Mouse (Mus musculus): ENCODE data around the gene Fntb.

Gene Fntb

DNA sequence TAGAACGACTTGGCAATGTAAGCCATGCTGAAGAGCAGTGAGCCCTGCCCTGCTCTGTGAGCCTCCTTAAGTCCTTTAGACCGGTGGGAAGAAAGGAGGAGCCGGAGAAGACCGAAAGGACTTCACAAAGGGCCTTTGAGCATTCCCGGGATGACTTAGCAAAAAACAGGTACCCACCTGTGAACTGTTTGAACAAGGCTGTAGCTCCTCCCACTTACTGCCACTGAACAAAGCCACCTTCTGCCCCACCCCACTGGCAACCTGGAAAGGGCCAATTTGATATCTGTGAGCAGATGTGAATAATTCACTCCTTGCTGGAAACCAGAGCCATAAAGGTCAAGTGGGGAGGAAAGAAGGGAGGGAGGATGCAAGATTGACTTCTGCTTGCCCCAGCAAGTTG lies 30.0 kb downstream of the Fntb start, which contains the start of gene Gpx2:
Gene Gpx2, minus strand, starts transcription at position 205 of the 400 bp plus-strand sequence.
- DNase-seq (ENCODE audit: low read depth, low spot score) = no peak

DNA sequence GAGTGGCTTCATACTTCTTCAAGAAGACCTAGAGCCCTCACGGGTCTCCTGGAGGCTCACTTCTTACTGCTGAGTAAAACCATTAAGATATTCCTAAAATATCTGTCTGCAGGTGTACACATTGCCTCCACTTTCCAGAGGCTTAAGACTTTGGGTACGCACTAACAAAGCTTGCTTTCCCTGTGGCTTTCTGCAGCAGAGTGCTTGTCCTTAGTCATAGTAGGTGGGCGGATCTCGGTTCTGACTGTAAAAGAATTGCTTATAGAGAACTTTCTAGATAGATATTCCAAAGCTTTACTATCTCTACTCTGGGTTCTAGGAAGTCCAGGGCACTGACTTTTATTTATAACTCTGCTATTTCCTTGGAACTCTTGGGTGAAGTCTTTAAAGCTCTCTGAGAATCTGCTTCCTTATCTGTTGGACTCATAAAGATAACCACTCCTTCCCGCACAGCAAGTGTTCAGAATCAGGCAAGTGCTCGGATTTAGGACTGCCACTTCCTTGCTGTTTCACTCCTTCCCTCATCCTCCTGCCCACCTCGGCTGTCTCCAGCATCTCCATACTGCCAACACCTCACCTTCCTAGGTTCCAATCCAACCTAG lies 31.6 kb downstream of the Fntb start:
- DNase-seq (ENCODE audit: low read depth, low spot score) = no peak

DNA sequence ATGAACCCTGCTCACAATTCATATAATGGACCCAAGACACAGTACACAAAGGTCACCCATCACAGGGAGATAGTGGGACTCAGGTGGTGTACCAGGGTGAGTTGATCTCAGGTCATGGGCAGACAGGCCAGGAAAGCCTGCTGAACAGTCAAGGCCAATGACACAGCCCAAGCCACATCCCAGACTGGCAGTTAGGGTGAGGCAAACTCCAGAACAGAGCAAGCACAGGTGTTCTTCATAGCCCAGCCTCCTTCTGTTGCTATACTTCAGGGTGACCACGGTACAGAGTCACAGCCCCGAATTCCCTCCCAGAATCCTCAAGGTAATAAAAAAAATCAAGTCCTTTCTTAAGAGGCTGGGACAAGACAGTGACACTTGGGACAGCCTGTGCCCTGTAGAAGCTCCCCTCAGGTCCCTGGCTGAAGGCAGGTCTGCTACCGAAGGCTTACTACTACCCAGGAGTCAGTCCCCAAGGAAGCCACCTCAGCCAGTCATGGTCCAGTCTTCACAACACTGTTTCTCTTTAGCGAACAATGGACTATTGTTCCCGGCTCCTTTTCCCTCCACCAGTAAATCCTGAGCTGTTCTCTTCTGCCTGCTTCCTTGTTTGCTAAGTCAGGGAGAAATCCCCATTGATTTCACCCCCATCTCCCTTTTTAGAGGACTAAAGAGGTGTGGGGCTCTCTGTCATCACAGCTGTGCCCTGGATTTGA lies 32.8 kb downstream of the Fntb start:
- no peak for DNase-seq (ENCODE audit: low read depth, low spot score)

DNA sequence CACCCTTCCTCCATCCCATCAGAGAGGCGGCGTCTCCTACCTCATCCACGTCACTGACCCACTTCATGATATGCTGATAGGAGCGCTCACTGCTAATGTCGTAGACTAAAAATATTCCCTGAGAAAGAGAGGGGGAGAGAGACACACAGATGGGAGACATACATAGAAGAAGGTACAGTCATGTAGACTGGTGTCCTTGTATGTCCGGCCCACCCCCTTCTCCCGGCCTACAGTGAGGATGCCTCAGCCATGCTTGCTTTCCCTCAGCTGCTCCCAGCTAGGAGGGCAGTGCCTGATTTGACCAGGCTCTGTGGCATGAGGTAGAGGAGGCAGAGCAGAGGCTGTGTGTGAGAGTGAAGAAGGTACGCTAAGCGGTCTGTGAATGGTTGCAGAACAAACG lies 37.6 kb downstream of the Fntb start:
- no peak for DNase-seq (ENCODE audit: low read depth, low spot score)

DNA sequence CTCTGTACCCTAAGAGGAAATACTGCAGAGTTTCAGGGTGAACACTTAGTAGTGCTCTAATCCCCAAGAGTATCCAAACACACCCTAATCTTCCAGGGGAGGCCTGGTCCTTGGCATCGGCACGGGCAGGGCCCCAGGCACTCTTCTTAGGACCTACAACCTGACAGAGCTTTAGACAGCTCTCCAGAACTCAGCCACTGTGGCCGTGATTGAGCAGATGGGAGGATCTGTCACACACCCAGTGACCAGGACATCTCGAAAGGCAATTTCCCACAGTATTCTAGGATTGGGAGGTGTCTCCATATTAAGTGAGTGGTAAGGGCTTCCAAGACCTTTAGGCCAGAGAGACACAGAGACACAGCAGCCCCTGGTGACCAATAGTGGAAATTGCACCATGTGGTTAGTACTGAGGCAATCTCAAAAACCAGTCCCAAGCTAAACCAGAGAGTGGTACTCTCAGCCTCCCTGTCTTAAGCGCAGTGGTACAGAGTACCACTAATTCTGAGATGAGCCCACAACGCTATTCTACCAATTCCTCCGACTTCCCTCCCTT lies 38.4 kb downstream of the Fntb start:
- DNase-seq (ENCODE audit: low read depth, low spot score) = peak; percentile 70

DNA sequence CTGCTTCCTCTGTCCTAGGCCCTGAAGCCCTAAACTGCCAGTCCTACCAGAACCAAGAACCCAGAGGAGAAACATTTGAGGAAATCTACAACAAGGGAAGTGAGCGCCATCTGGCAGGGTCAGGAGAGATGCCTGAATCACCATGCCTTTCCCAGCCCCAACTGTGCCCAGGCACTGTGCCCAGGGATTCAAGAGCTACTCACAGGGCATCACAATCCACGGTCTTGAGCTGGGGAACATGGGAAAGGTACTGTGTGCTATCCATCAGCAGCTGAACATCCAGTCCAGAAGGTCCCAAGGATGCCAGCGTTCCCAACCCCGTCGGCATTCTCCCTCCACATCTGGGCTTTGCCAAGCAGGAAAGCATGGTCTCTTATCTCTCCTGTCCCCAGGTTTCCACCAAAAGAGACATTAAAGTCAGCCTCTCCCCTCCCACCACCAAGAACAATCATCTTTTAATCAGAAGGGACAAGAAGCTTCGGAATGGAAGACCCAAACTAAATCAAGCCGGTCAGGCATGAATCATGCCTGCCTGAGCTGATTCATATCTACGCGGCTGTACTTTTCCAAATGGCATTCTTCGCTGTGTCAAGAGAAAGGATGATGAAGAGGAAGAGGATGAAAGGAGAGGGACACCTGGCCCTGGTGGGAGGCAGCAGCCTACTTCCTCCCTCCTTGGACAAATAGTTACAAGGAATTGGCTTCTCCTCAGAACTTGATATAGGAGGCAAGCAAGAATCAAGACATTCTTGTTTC lies 39.8 kb downstream of the Fntb start:
- DNase-seq (ENCODE audit: low read depth, low spot score) = no peak

DNA sequence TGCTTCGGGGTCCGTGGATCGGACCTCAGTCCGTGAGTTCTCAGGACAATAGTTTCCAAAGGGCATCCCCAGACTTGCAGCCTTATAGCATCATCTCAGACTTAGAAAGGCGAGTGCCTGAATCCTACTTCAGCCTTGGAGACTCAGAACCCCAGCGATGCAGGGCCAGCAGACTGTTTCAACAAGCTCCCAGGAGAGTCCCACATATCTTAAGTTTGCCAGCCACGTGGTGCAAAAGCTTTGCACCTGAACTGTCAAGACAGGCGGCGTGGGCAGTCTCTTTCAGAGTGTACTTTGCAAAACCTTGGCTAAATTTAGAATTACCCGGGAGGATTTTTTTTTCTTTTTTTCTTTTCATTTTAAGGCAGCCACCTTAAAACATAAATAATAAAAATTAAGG lies 42.4 kb downstream of the Fntb start:
- no peak for DNase-seq (ENCODE audit: low read depth, low spot score)

DNA sequence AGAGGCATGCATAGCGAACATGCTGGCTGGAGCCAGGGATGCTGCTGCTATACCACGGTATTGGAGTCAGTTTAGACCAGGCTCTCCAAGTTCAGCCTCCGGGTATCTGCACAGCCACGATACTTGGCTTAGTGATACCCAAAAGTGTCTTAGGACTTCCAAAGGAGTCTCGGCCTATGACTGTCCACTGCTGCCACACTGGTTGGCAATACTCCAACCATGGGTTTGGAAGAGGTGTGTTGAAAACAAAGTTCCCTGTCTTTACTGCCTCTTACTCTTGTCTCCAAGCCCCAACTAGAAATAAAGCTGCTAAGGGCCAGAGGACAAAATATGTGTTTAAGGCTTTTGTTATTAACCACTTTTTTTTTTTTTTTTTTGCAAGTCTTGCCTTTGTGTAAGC lies 45.1 kb downstream of the Fntb start:
- DNase-seq (ENCODE audit: low read depth, low spot score) = no peak

DNA sequence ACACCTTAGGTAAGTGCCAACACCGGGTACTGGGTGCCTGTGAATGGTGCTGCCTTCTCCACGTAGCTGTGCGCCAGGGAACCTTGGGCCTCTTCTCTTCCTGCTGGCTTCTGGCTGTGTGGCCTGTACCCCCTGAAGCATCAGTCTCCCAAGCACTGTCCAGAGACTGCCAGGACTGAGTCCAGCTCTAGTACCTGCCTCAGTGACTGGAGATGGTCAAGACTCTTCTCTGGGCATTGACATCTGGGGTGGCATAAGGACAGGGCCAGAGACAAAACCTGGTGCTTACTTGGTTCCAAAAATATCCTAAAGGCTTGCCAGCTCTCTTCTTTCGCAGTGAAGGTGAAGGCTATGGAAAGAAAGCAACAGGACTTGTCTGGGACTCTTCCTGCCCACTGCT lies 45.6 kb downstream of the Fntb start:
- no peak for DNase-seq (ENCODE audit: low read depth, low spot score)

DNA sequence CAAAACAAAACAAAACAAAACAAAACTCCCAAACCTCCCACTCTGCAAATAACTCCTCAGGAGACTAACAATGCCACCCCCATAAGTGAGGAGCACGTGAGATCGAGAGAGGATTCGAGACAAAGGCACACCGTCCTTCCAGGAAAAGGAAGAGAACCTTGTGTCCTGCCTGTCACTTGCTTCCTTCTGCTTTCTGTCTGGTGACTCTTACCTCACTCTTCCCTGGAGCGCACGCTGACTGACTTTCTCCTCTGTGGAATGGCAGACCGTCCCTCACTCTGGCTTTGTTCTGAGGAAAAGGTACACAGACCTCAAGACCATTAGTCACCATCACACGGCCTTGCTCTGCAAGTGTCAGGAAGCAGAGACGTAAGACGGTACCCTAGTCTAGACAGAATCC lies 48.2 kb downstream of the Fntb start:
- no peak for DNase-seq (ENCODE audit: low read depth, low spot score)

DNA sequence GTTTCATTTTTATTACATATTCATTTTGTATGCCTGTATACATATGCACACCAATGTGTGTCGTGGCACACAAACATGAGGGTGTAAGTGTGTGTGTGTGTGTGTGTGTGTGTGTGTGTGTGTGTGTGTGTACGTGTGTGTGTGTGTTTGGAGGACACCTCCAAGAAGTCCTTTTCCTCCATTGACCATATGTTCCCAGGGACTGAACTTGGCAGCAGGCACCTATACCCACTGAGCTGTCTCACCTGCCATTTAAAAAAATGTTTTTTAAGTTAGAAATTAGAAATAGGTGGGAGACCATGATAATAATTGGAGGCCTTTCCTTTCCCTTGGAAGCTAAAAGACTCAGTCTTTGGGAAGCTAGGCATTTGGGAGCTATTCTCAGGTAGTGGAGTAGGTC lies 48.7 kb downstream of the Fntb start:
- DNase-seq (ENCODE audit: low read depth, low spot score) = no peak

DNA sequence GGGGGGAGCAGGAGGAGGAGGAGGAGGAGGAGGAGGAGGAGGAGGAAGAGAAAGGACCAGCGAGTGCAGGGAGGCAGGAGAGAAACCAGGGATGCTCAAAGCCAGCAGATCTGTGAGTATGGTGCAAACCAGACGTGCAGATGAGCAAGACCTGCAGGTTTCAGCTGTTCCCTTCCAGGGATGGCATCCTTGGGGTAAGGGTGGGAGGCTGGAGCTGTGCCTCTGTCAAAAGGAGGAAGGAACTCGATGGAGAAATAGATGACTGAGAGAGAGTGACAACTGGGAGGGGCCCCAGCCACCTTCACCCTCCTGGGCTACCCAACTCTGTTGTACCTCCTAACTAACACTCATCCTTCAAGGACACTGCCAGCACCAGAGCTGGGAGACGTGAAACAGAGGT lies 51.3 kb downstream of the Fntb start:
- no peak for DNase-seq (ENCODE audit: low read depth, low spot score)

DNA sequence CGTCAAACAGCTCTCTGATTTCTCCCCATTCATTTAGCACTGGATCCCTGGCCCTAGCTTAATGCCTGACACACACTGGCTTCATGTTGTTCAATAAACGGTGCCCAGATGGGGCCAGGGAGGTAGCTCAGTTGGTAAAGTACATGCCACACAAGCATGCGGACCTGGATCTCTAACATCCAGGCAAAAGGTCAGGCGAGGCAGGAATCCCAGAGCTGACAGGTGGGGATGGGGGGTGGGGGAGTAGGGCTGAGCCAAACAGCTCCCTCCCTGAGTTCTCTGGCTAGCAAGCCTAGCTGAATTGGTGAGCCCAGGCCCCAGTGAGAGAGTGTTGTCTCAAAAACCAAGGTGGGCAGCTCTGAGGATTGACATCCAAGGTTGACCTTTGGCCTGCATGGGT lies 51.8 kb downstream of the Fntb start:
- DNase-seq (ENCODE audit: low read depth, low spot score) = no peak

DNA sequence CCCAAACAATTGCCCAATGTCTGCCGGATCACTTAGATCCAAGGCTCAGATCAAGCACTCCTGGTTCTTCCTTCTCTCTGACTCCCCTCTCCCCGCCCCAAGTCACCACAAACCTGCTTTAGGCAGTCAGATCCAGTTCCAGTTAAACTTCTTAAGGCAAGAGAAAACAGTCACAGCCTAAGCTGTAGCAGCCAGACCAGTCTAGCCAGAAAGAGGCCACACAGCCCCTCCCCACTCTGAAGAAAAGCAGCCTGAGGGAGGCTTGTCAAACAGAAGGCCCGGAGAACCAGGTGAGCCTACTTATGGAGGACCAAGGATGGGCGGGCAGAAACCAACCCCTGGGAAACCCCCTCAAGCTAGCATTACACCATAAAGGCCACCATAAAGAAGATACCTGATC lies 52.7 kb downstream of the Fntb start:
- DNase-seq (ENCODE audit: low read depth, low spot score) = no peak

DNA sequence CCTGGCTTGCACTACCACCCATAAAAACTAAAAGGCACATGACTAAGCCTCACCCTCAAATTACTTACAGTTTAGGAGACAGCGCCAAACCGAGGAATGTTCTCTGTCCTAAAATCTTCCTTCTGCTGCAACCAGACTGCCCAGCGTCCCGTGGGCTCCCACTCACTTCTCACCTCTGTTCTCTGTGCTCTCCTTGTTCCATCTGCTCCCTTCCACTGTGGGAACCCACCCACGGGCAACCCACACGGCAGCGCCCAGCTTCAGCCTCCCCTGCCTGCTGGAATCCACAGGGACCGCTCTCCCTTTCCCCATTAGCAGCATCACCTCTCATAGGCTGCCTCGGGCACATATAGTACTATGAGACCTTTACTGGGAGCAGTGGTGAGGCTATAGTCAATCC lies 53.5 kb downstream of the Fntb start:
- DNase-seq (ENCODE audit: low read depth, low spot score) = no peak

DNA sequence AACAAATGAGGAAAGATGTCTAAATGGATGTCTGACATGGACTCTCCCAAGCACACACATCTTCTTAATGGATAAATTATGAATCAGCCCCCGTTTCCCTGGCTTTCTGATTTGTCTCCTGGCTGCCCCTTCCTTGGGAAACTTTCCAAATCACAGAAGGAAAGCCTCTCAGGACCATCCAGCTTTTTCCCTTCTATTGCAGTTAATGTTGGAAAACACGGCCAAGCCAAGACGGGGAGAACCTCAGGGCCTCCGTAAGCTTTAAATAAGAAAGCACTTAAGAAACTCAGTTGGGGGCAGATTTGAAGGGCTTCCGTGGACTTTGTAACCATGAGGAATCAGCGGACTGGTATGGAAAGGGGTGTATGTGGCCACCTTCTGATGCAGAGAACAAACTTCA lies 54.4 kb downstream of the Fntb start:
- DNase-seq (ENCODE audit: low read depth, low spot score) = no peak

DNA sequence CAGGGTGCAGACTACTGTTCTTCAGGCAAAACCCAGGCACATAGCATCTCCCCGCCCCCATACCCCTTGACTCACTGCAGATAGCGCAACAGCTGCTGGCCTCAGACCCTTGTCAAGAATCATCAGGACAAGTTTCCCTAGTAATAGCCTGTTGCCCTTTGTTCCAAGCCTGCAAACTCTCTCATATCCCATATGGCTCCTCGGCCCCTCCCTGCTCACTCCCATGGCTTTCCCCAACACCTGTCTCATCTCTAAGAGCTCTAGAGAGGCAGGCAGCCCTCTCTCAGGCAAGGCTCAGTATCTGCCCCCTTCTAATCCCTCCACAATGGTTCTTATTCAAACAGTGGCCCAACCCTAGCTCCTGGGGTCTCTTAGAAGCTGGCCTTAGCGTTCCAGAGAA lies 55.2 kb downstream of the Fntb start:
- no peak for DNase-seq (ENCODE audit: low read depth, low spot score)

DNA sequence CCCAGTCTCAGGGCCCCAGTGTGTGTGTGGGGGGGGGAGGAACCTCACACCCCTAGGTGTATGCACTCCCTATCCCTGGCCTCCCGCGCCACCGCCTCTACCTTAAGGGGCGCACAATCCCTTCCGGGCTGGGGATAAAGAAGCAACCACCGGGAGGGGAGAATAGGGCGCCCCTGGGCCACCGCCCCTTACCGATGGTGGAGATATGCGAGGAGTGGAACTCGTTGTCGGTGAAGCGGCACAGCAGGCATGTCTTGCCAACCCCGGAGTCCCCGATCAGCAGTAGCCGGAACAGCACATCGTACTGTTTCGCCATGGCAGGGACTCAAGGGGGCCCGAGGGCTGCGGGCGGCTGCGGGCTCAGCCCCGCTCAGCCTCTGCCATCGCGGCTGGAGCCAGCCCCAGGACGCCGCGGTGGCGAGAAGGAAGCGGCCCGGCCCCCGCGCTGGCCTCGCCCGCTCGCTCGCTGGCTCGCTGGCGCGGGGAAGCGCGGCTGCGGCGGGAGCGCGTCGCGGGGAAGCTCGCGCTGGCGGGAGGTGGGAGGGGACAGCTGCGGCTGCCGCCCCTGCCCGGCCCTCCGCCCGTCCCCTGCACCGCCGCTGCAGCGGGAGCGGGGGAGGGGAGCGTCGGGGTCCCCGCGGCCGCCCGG lies 56.7 kb downstream of the Fntb start:
- peak; percentile 36 for DNase-seq (ENCODE audit: low read depth, low spot score)

DNA sequence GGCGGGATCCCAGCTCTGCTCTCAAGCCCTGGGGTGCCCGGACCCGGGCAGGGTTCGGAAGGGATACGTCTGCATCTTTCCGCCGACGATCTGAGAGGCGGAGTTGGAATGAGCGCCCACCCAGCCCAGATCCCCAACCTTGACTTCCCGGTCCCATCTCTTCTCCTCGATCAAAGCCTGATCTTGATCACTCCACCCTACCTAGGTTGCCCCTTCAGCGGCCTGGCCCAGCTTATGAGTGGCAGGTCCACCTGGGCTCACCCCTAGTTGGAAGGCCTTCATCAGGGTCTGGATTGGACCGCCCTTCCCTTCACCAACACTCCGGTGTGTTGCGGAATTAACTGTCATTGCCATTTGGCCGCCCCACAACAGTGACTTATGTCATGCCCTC lies 57.3 kb downstream of the Fntb start, which contains the start of gene Rab15:
Gene Rab15, minus strand, starts transcription at position 258 of the 391 bp plus-strand sequence.
- DNase-seq (ENCODE audit: low read depth, low spot score) = no peak

DNA sequence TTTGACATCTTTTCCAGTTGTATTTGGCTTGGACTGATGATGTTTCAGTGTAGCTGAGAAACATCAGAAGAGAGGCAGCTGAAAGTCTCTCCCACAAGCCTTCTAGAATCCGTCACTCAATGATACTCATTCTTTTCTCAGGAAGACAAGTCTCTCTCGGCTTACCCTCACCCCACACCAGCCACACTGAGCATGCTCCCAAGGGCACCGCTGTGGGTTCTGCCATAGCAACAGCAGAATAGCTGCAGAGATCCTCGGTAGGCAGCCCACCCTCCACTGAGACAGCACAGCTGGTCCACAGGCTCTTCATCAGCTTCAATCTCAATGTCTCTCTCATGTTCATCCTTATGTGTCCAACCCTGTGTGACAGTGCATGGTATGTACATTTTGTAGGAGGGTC lies 59.9 kb downstream of the Fntb start:
- DNase-seq (ENCODE audit: low read depth, low spot score) = no peak

DNA sequence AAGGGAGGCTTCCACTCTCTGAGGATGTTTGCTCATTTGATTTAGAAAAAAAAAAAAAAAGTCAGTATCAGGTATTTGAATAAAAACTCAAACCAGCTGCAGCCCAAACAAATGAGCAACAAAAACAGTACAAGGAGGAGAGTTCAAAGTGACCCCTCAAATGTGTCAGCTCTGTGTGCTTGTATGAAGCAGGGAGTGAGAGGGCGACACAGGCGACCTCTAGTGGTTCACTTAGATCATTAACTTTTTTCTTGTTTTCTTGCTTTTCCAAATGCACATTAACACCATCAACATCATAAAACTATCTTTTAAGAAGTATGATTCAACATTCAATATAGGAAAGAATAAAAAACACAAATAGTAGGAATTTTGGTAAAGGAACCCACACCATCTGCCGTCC lies 67.3 kb downstream of the Fntb start:
- peak; percentile 76 for DNase-seq (ENCODE audit: low read depth, low spot score)
